Mouse (Mus musculus): ENCODE measurements at regions not wholly inside any gene's neighbourhood (a gene's known extent, or its start where the extent isn't known, plus 50 kb on each side); places are given as distances from the start of the nearest gene placed in this dataset.

GRCm38 (mm10) chr4:145409796-145410475 lies 95.0 kb upstream of the Tnfrsf8 start:
- TF ChIP-seq POLR2A (IDR thresholded peaks at IDR 0.05; ENCODE audit: insufficient read length, low read depth) (no peak), SRF (IDR thresholded peaks at IDR 0.05; ENCODE audit: control insufficient read depth, insufficient read length, low read depth) (no peak), MYOG (IDR thresholded peaks at IDR 0.05; ENCODE audit: control insufficient read depth in 1 of 3, insufficient read depth in 1 of 3, insufficient read length in 2 of 3, low read depth in 2 of 3) (no peak), E2F4 (IDR thresholded peaks at IDR 0.05; ENCODE audit: insufficient read depth) (no peak), MAX (IDR thresholded peaks at IDR 0.05; ENCODE audit: low read depth) (no peak), USF1 (IDR thresholded peaks at IDR 0.05; ENCODE audit: low read depth) (no peak), MYOD1 (IDR thresholded peaks at IDR 0.05; ENCODE audit: control insufficient read depth in 1 of 3, insufficient read length in 2 of 3, low read depth in 2 of 3) (no peak), CEBPB (IDR thresholded peaks at IDR 0.05; ENCODE audit: insufficient read depth, poor library complexity, severe bottlenecking) (no peak), TCF3 (IDR thresholded peaks at IDR 0.05; ENCODE audit: insufficient read length, low read depth) (no peak), POLR2AphosphoS2 (IDR thresholded peaks at IDR 0.05; ENCODE audit: insufficient read length, low read depth) (no peak), REST (IDR thresholded peaks at IDR 0.05; ENCODE audit: insufficient read depth, insufficient read length) (no peak)
